Mouse (Mus musculus): ENCODE results near the gene Pelp1. TPM values are rescaled to one million over a fixed set of nuclear protein-coding genes. Genes with fewer than 3 reads are reported as not detected.

Pelp1 gene
- polyA plus RNA-seq, 1 experiment from 2014 or later, result 13.1 TPM

DNA sequence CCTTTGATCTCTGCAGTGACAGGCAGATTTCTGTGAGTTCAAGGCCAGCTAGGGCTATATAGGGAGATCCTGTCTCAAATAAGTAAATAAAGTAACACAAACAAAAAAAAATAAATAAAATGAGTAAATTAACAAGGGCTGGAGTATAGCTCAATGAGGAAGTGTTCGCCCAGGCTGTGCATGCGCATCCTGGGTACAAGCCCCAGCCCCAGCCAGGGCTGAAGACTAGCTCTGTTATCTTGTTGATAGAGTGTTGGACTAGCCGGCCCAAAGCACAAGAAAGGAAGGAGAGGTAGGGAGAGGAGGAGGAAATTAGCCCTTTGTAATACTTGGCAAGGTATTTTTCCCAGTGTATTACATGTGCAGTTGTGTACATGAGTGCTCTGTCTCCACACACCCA is 34.1 kb upstream of the Pelp1 start:
- Histone ChIP-seq H3K9me3 (replicated peaks; ENCODE audit: control insufficient read depth, low read length) (no peaks in the 10 kb centered on the region), H3K4me3 (ENCODE audit: low read depth, low read length) (no peak overlapping the region), H3K4me1 (ENCODE audit: control insufficient read depth, low read depth, low read length) (peaks cover 7% of the 10 kb centered on the region), H3K27me3 (ENCODE audit: control insufficient read depth, insufficient read depth, low read depth, low read length) (no peaks in the 10 kb centered on the region), H3K4me2 (ENCODE audit: low read depth, low read length) (no peak overlapping the region), H3K27ac (ENCODE audit: low read length) (0 out of 2 replicates have a peak overlapping the region, but pooled peaks have one; percentile 25), H3K9ac (ENCODE audit: low read depth, low read length) (no peak overlapping the region), H3K36me3 (ENCODE audit: control insufficient read depth, insufficient read depth) (no peaks in the 10 kb centered on the region; the same call in 1 of the 2 replicates)
- no peak for ATAC-seq (ENCODE audit: low read depth)
- WGBS (ENCODE audit: insufficient replicate concordance), result 58% methylated on average over 3 of the region's 3 CpGs

DNA sequence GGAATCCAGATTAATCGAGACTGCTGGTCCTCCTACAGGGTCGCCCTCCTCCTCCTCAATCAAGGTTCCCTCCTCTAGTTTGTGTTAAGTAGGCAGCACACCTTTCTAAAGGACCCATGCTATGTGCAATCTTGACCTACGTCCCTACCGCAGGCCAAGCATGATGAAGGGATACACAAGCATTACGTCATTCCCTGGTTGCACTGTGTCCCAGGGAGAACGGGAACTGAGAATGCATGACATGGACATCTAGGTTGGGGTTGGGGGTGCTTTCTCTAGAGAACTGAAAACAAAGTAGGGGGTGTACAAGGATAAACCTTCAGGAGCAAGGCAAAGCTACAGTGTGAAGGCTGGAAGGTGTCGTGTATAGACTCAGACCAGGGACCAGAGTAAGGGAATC is 32.1 kb upstream of the Pelp1 start:
- Histone ChIP-seq H3K9me3 (replicated peaks; ENCODE audit: control insufficient read depth, low read length) (no peaks in the 10 kb centered on the region), H3K4me1 (ENCODE audit: control insufficient read depth, low read depth, low read length) (peaks cover 7% of the 10 kb centered on the region), H3K4me2 (ENCODE audit: low read depth, low read length) (no peak overlapping the region), H3K27me3 (ENCODE audit: control insufficient read depth, insufficient read depth, low read depth, low read length) (no peaks in the 10 kb centered on the region), H3K27ac (ENCODE audit: low read length) (no peak overlapping the region), H3K36me3 (ENCODE audit: control insufficient read depth, insufficient read depth) (peaks cover 3% of the 10 kb centered on the region), H3K4me3 (ENCODE audit: low read depth, low read length) (no peak overlapping the region), H3K9ac (ENCODE audit: low read depth, low read length) (no peak overlapping the region)
- WGBS (ENCODE audit: insufficient replicate concordance), result 71% methylated on average over 7 of the region's 7 CpGs
- no peak for ATAC-seq (ENCODE audit: low read depth)

DNA sequence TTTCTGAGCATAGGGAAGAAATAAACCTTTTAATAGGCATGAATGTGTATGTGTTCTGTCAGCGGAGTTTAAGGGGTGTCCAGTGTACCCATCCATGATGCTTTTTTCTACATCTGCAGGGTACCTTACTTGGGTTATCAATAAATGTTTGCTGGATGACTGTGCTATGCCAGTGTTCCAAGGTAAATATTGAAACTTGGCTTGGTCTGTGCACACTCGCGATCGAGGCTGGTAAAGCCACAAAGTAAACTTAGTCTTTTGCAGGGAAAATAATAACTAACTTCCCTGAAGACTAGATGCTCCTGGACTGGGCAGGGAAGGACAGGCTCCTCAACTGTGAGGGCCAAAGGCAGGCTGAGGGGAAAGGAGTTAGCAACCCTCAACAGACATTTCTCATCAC is 30.8 kb upstream of the Pelp1 start:
- 67% methylated on average over 4 of the region's 4 CpGs for WGBS (ENCODE audit: insufficient replicate concordance)
- Histone ChIP-seq H3K36me3 (ENCODE audit: control insufficient read depth, insufficient read depth) (peaks cover 3% of the 10 kb centered on the region), H3K9me3 (replicated peaks; ENCODE audit: control insufficient read depth, low read length) (no peaks in the 10 kb centered on the region), H3K4me3 (ENCODE audit: low read depth, low read length) (no peak overlapping the region), H3K9ac (ENCODE audit: low read depth, low read length) (no peak overlapping the region), H3K4me2 (ENCODE audit: low read depth, low read length) (no peak overlapping the region), H3K27ac (ENCODE audit: low read length) (no peak overlapping the region), H3K27me3 (ENCODE audit: control insufficient read depth, insufficient read depth, low read depth, low read length) (no peaks in the 10 kb centered on the region), H3K4me1 (ENCODE audit: control insufficient read depth, low read depth, low read length) (peaks cover 4% of the 10 kb centered on the region)
- ATAC-seq (ENCODE audit: low read depth), result no peak

DNA sequence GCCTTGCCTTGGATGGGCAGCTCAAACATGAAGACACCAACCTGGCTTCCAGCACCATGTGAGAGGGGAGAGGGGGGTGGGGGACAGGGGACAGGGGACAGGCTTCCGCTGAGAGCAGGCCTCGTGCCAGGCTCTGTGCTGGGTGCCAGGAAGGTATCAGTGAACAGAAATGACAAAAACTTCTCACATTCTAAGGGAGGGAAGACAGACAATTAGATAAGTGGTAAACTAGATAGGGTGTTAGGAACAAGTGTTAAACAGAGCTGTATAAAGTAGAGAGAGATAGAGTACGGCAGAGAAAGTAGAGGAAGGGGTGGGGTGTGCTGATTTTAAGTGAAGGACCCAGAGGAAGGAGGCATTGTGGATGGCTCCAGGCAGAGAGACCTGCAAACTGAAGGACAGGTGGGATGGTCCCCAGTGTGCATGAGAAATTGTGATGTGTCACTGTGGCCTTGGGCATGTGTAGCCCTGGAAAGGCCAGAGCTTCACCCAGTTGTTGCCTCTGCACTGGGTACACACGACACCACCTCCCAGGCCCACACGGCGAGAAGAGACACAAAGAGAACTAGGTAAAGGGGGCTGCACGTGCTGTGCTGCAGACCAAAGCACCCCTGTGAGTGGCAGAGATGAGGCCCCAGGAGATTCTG is 29.0 kb upstream of the Pelp1 start:
- Histone ChIP-seq H3K4me3 (ENCODE audit: low read depth, low read length) (no peak overlapping the region), H3K9ac (ENCODE audit: low read depth, low read length) (no peak overlapping the region), H3K9me3 (replicated peaks; ENCODE audit: control insufficient read depth, low read length) (no peaks in the 10 kb centered on the region), H3K36me3 (ENCODE audit: control insufficient read depth, insufficient read depth) (peaks cover 3% of the 10 kb centered on the region), H3K27me3 (ENCODE audit: control insufficient read depth, insufficient read depth, low read depth, low read length) (no peaks in the 10 kb centered on the region), H3K4me1 (ENCODE audit: control insufficient read depth, low read depth, low read length) (peaks cover under 1% of the 10 kb centered on the region), H3K27ac (ENCODE audit: low read length) (no peak overlapping the region), H3K4me2 (ENCODE audit: low read depth, low read length) (no peak overlapping the region)
- 66% methylated on average over 7 of the region's 7 CpGs for WGBS (ENCODE audit: insufficient replicate concordance)
- ATAC-seq (ENCODE audit: low read depth), result no peak

DNA sequence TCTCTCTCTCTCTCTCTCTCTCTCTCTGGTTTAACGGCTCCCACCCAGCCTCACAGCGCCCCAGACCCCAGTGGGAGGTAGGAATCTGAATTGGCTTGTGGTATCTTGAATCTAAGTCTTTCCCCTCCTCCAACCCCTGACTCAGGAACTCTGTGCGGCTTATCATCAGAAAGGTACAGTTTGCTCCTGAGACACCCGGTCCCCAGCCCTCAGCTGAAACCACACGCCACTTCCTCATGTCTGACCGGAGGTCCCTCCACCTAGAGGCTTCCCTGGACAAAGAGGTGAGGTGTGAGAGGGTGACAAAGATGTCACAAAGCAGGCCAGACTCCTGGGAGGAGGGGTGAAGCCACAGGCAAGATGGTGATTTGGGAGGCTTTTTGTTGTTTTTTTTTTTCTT is 27.6 kb upstream of the Pelp1 start:
- Histone ChIP-seq H3K4me1 (ENCODE audit: control insufficient read depth, low read depth, low read length) (peaks cover 10% of the 10 kb centered on the region), H3K4me2 (ENCODE audit: low read depth, low read length) (no peak overlapping the region), H3K9me3 (replicated peaks; ENCODE audit: control insufficient read depth, low read length) (no peaks in the 10 kb centered on the region), H3K27me3 (ENCODE audit: control insufficient read depth, insufficient read depth, low read depth, low read length) (no peaks in the 10 kb centered on the region), H3K27ac (ENCODE audit: low read length) (no peak overlapping the region), H3K36me3 (ENCODE audit: control insufficient read depth, insufficient read depth) (peaks cover 3% of the 10 kb centered on the region), H3K9ac (ENCODE audit: low read depth, low read length) (no peak overlapping the region), H3K4me3 (ENCODE audit: low read depth, low read length) (no peak overlapping the region)
- WGBS (ENCODE audit: insufficient replicate concordance), result 27% methylated on average over 6 of the region's 6 CpGs
- ATAC-seq (ENCODE audit: low read depth), result no peak

DNA sequence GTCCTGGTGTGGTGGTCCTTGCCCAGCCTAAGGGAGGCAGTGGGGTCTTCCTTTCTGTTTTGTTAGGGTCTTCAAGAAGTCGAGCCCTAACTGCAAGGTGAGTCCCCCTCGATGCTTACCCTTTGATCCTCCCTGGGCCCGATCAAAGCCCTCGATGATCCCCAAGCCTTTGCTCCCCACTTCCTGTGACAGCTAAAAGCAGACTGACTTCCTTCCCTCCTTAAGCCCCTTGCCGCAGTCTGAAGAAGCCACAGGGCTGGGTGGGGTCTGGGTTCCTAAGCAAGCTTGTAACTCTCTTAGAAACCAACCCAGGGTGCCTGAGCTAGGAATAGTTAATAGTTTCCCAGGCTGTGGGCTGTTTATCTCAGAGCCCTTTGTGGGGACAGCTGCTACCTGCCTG is 25.6 kb upstream of the Pelp1 start:
- 16% methylated on average over 5 of the region's 5 CpGs for WGBS (ENCODE audit: insufficient replicate concordance)
- Histone ChIP-seq H3K4me3 (ENCODE audit: low read depth, low read length) (no peak overlapping the region), H3K27ac (ENCODE audit: low read length) (no peak overlapping the region), H3K4me2 (ENCODE audit: low read depth, low read length) (no peak overlapping the region), H3K27me3 (ENCODE audit: control insufficient read depth, insufficient read depth, low read depth, low read length) (no peaks in the 10 kb centered on the region), H3K36me3 (ENCODE audit: control insufficient read depth, insufficient read depth) (peaks cover 3% of the 10 kb centered on the region), H3K9me3 (replicated peaks; ENCODE audit: control insufficient read depth, low read length) (no peaks in the 10 kb centered on the region), H3K4me1 (ENCODE audit: control insufficient read depth, low read depth, low read length) (peaks cover 15% of the 10 kb centered on the region), H3K9ac (ENCODE audit: low read depth, low read length) (no peak overlapping the region; the same call in 1 of the 2 replicates)
- ATAC-seq (ENCODE audit: low read depth), result no peak

DNA sequence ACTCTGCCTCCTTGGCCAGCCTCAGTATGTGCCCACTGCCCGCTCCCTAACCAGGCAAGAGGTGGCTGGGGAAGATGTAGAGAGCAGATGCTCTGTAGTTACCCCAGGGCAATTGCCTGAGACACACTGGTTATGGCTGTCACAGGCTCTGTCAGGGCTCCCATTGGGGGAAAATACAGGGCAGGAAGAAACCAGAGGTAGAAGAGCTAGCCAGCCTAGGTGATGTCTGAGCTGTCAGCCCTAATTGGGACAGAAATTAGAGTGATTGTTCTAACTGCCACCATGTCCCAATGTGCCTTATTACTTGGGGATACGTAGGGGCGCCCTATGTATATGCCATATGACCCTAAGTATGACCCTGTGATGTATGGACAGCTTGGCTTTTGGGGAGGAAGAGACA is 24.1 kb upstream of the Pelp1 start:
- 70% methylated on average over 3 of the region's 3 CpGs for WGBS (ENCODE audit: insufficient replicate concordance)
- H3K4me2 ChIP-seq (ENCODE audit: low read depth, low read length), result peak overlapping the region; percentile 87
- 0 out of 2 replicates have a peak overlapping the region, but pooled peaks have one; percentile 16 for H3K9ac ChIP-seq (ENCODE audit: low read depth, low read length)
- H3K9me3 ChIP-seq (replicated peaks; ENCODE audit: control insufficient read depth, low read length), result no peaks in the 10 kb centered on the region
- H3K4me3 ChIP-seq (ENCODE audit: low read depth, low read length), result peak overlapping the region; percentile 72
- no peaks in the 10 kb centered on the region for H3K27me3 ChIP-seq (ENCODE audit: control insufficient read depth, insufficient read depth, low read depth, low read length)
- ATAC-seq (ENCODE audit: low read depth), result no peak
- H3K27ac ChIP-seq (ENCODE audit: low read length), result peak overlapping the region; percentile 54
- H3K4me1 ChIP-seq (ENCODE audit: control insufficient read depth, low read depth, low read length), result peaks cover 15% of the 10 kb centered on the region
- peaks cover 3% of the 10 kb centered on the region for H3K36me3 ChIP-seq (ENCODE audit: control insufficient read depth, insufficient read depth)

DNA sequence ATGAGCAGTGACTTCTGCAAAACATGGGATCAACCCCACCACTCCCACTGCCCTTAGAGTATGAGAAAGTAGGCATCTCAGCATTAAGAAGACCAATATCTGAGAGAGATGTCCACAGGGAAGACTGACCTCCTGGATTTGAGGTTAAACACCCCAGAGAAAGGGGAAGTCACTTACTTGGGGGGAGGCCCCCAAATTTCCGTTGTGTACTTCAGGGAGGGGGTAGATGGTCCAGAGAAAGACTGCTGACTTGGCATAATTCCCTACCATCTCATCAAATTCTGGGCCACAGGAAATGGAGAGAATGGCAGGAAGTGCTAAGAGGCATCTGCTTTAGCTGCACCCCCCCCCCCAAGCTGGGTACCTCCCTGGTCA is 23.7 kb upstream of the Pelp1 start:
- Histone ChIP-seq H3K4me2 (ENCODE audit: low read depth, low read length) (peak overlapping the region; percentile 87), H3K36me3 (ENCODE audit: control insufficient read depth, insufficient read depth) (peaks cover 3% of the 10 kb centered on the region), H3K27me3 (ENCODE audit: control insufficient read depth, insufficient read depth, low read depth, low read length) (no peaks in the 10 kb centered on the region), H3K9me3 (replicated peaks; ENCODE audit: control insufficient read depth, low read length) (no peaks in the 10 kb centered on the region), H3K27ac (ENCODE audit: low read length) (peak overlapping the region; percentile 54), H3K4me3 (ENCODE audit: low read depth, low read length) (peak overlapping the region; percentile 72), H3K4me1 (ENCODE audit: control insufficient read depth, low read depth, low read length) (peaks cover 15% of the 10 kb centered on the region), H3K9ac (ENCODE audit: low read depth, low read length) (peak overlapping the region; percentile 76; the same call in 1 of the 2 replicates)
- no peak for ATAC-seq (ENCODE audit: low read depth)
- WGBS (ENCODE audit: insufficient replicate concordance), result 31% methylated on average over 1 of the region's 1 CpGs

DNA sequence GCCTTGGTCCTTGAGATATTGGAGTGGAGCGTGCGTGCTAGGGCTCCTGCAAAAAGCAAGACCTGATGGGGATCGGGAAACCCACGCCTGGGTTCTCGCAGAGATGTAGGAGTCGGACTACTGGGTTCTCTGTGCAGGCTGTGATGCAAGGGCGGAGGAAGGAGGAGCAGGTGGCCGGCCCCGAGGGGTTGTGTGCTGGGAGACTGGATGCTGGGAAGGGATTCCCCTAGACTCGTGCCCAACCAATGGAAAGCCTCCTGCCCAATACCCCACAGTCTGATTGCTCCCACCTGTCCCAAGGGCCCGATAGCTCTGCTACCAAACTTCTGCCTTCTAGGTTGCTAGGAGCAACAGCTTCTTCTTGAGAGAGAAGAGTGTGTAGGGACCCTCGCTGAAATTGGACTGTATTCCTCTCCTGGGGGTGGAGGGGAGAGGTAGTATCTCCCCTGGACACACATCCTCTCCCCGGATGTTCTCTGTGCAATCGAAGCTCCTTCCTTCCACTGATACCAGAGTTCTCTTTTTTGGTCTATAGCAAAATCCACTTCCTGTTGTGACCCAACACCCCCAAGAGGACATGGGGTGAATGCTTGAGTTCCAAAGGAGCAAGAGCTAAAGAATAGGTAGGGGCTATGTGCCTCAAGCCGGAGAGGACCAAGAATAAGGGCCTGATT is 23.2 kb upstream of the Pelp1 start:
- H3K9ac ChIP-seq (ENCODE audit: low read depth, low read length), result peak overlapping the region; percentile 76
- H3K9me3 ChIP-seq (replicated peaks; ENCODE audit: control insufficient read depth, low read length), result no peaks in the 10 kb centered on the region
- H3K4me2 ChIP-seq (ENCODE audit: low read depth, low read length), result peak overlapping the region; percentile 87
- peak overlapping the region; percentile 72 for H3K4me3 ChIP-seq (ENCODE audit: low read depth, low read length)
- no peaks in the 10 kb centered on the region for H3K27me3 ChIP-seq (ENCODE audit: control insufficient read depth, insufficient read depth, low read depth, low read length)
- WGBS (ENCODE audit: insufficient replicate concordance), result 1% methylated on average over 15 of the region's 15 CpGs
- peak; percentile 5; the same call in 1 of the 2 replicates for ATAC-seq (ENCODE audit: low read depth)
- peaks cover 15% of the 10 kb centered on the region for H3K4me1 ChIP-seq (ENCODE audit: control insufficient read depth, low read depth, low read length)
- peak overlapping the region; percentile 78 for H3K27ac ChIP-seq (ENCODE audit: low read length)
- H3K36me3 ChIP-seq (ENCODE audit: control insufficient read depth, insufficient read depth), result peaks cover under 1% of the 10 kb centered on the region
